Comparison of ENCODE assay signal across 49 mouse cellular contexts in genomic region chr15:102866788-102867187, GRCm38 (mm10). TPM values are rescaled to one million over a fixed set of nuclear protein-coding genes. Genes with fewer than 3 reads are reported as not detected.
"Had no signal": no experiment of that assay in that cellular context is flagged by ENCODE, and none has a peak within 500 bp of the region (broad histone marks: within the 10 kb centered on the region; RNA-seq: fewer than 3 reads in every experiment).

No protein-coding gene starts in this region.

- H3K9me3 ChIP-seq: heart, embryonic 12.5 days; heart, embryonic 13.5 days; heart, embryonic 15.5 days; hindbrain, embryonic 10.5 days; hindbrain, embryonic 12.5 days; hindbrain, embryonic 13.5 days; hindbrain, embryonic 15.5 days; intestine, embryonic 15.5 days; kidney, embryonic 15.5 days had no signal

- H3K27ac ChIP-seq: heart, embryonic 13.5 days; heart, embryonic 15.5 days; hindbrain, embryonic 10.5 days; hindbrain, embryonic 12.5 days; hindbrain, embryonic 13.5 days; hindbrain, embryonic 14.5 days; hindbrain, embryonic 15.5 days; hindbrain, postnatal 0 days; intestine, embryonic 15.5 days; kidney, embryonic 15.5 days; kidney, postnatal 0 days; layer of hippocampus, adult 2 months; left cerebral cortex, adult 2 months had no signal

- H3K36me3 ChIP-seq: heart, embryonic 12.5 days; heart, embryonic 13.5 days; heart, embryonic 15.5 days; hindbrain, embryonic 10.5 days; hindbrain, embryonic 12.5 days; hindbrain, embryonic 13.5 days; hindbrain, embryonic 15.5 days; intestine, embryonic 15.5 days; kidney, embryonic 15.5 days had no signal

- H3K27me3 ChIP-seq: hindbrain, embryonic 12.5 days; hindbrain, embryonic 13.5 days; hindbrain, embryonic 15.5 days; intestine, embryonic 15.5 days; kidney, embryonic 15.5 days had no signal

- H3K4me3 ChIP-seq: heart, embryonic 12.5 days; heart, embryonic 13.5 days; heart, embryonic 15.5 days; hindbrain, embryonic 10.5 days; hindbrain, embryonic 12.5 days; hindbrain, embryonic 13.5 days; hindbrain, embryonic 15.5 days; intestine, embryonic 15.5 days; kidney, embryonic 15.5 days; layer of hippocampus, adult 2 months; left cerebral cortex, adult 2 months had no signal

- H3K4me1 ChIP-seq: heart, embryonic 12.5 days; heart, embryonic 13.5 days; heart, embryonic 15.5 days; hindbrain, embryonic 10.5 days; hindbrain, embryonic 12.5 days; hindbrain, embryonic 13.5 days; hindbrain, embryonic 15.5 days; intestine, embryonic 15.5 days; kidney, embryonic 15.5 days had no signal

- DNase-seq: heart, postnatal 10 days; heart, postnatal 14 days; heart, postnatal 36 days; heart, postnatal 4 days; kidney, adult 11 months; kidney, adult 18-20 months; kidney, adult 2 months; kidney, adult 8-10 months; kidney, adult 9 months; kidney, postnatal 10 days; kidney, postnatal 14 days; kidney, postnatal 25 days; kidney, postnatal 36 days; layer of hippocampus, adult 9-11 months; layer of hippocampus, postnatal 36 days had no signal

- H3K9ac ChIP-seq: heart, embryonic 12.5 days; heart, embryonic 13.5 days; heart, embryonic 15.5 days; hindbrain, embryonic 12.5 days; hindbrain, embryonic 13.5 days; hindbrain, embryonic 14.5 days; hindbrain, embryonic 15.5 days; intestine, embryonic 15.5 days; kidney, embryonic 15.5 days had no signal

RNA-seq across cellular contexts. Expression of gene Hoxc13, which starts 54.1 kb away (rescaled TPM):
- total RNA-seq: heart, postnatal 10 days; heart, postnatal 14 days; heart, postnatal 25 days; heart, postnatal 36 days; heart, postnatal 4 days; hematopoietic stem cell, adult 5-6 weeks; hindbrain, postnatal 0 days; layer of hippocampus, adult 18-20 months; layer of hippocampus, adult 2 months; layer of hippocampus, adult 8-10 months; layer of hippocampus, postnatal 14 days; layer of hippocampus, postnatal 25 days; layer of hippocampus, postnatal 36 days; left cerebral cortex, adult 18-20 months; left cerebral cortex, adult 2 months; left cerebral cortex, adult 8-10 months; left cerebral cortex, postnatal 10 days had no signal
- polyA plus RNA-seq: heart, embryonic 14.5 days; heart, embryonic 15.5 days; heart, embryonic 16.5 days; heart, postnatal 0 days; hindbrain, embryonic 13.5 days; hindbrain, embryonic 14.5 days; hindbrain, embryonic 15.5 days; hindbrain, embryonic 16.5 days; hindbrain, postnatal 0 days; inflammation-experienced regulatory T-cells, adult 6 months; intestine, embryonic 14.5 days; intestine, embryonic 15.5 days; intestine, embryonic 16.5 days; intestine, postnatal 0 days; kidney, adult 2 months; kidney, embryonic 14.5 days; kidney, embryonic 15.5 days; kidney, embryonic 16.5 days; large intestine, adult 2 months had no signal
